Mouse (Mus musculus): ENCODE results near the gene Thada.

The Thada gene

GRCm38 (mm10) chr17:84465753-84466608, at the start of gene Thada:
Thada (minus strand) TSS chr17:84466205.
- peak; percentile 97 for DNase-seq

GRCm38 (mm10) chr17:84512516-84513085, 46.6 kb upstream of the Thada start:
- DNase-seq = no peak

GRCm38 (mm10) chr17:84511682-84512515, 45.9 kb upstream of the Thada start, which contains the start of gene Plekhh2:
Plekhh2 (plus strand) TSS chr17:84511895.
- peak; percentile 83 for DNase-seq

- no peak for DNase-seq
Measured at GRCm38 (mm10) chr17:84510961-84511639, 45.1 kb upstream of the Thada start.

- DNase-seq = no peak
Measured at GRCm38 (mm10) chr17:84510355-84510754, 44.4 kb upstream of the Thada start.

- DNase-seq = no peak
Measured at GRCm38 (mm10) chr17:84509176-84509575, 43.2 kb upstream of the Thada start.

GRCm38 (mm10) chr17:84508736-84509135, 42.7 kb upstream of the Thada start:
- DNase-seq = no peak

- no peak for DNase-seq
Measured at GRCm38 (mm10) chr17:84505922-84506321, 39.9 kb upstream of the Thada start.

GRCm38 (mm10) chr17:84502341-84502740, 36.3 kb upstream of the Thada start:
- DNase-seq = no peak

GRCm38 (mm10) chr17:84498639-84499038, 32.6 kb upstream of the Thada start:
- no peak for DNase-seq

- no peak for DNase-seq
Measured at GRCm38 (mm10) chr17:84497972-84498604, 32.1 kb upstream of the Thada start.

GRCm38 (mm10) chr17:84497559-84497958, 31.6 kb upstream of the Thada start:
- DNase-seq = no peak

- no peak for DNase-seq
Measured at GRCm38 (mm10) chr17:84497026-84497425, 31.0 kb upstream of the Thada start.

- peak; percentile 27 for DNase-seq
Measured at GRCm38 (mm10) chr17:84492255-84492880, 26.4 kb upstream of the Thada start.

GRCm38 (mm10) chr17:84487415-84487814, 21.4 kb upstream of the Thada start:
- no peak for DNase-seq

- no peak for DNase-seq
Measured at GRCm38 (mm10) chr17:84483673-84484320, 17.8 kb upstream of the Thada start.

- no peak for DNase-seq
Measured at GRCm38 (mm10) chr17:84482831-84483230, 16.8 kb upstream of the Thada start.

- DNase-seq = no peak
Measured at GRCm38 (mm10) chr17:84480464-84481355, 14.7 kb upstream of the Thada start.

GRCm38 (mm10) chr17:84478276-84478675, 12.3 kb upstream of the Thada start:
- DNase-seq = no peak

- DNase-seq = no peak
Measured at GRCm38 (mm10) chr17:84477176-84477575, 11.2 kb upstream of the Thada start.

Measured in right cerebral cortex, postnatal 14 days (tissue).